Mouse (Mus musculus) limb, embryonic 12.5 days (tissue): ENCODE measurements around the gene Gm14325. TPM values are rescaled to one million over a fixed set of nuclear protein-coding genes. Genes with fewer than 3 reads are reported as not detected.
"Not testable (repeated sequence)": the region's sequence is repeated elsewhere in the genome, so short reads cannot be mapped to it uniquely, and the experiment has no call there.

ENCODE experiments used
- ATAC-seq: fragments of 200-750 bp; cut with Nextera tagmentation; 2 replicates; pipeline ENCODE4 v1.8.0; 2017; ENCODE audit warnings: low read depth, moderate TSS enrichment; ENCODE audit not compliant: insufficient number of reproducible peaks, insufficient read depth, low FRiP score, low TSS enrichment
- H3K27ac ChIP-seq: fragments of 300-500 bp; sonication (generic); 2 replicates; pipeline ENCODE4 v1.5.1; 2016; ENCODE audit warnings: mild to moderate bottlenecking, moderate library complexity
- H3K27me3 ChIP-seq: fragments of 300-500 bp; sonication (generic); 2 replicates; pipeline ENCODE4 v1.6.1; 2016; ENCODE audit warnings: mild to moderate bottlenecking, moderate library complexity
- H3K36me3 ChIP-seq: fragments of 300-500 bp; sonication (generic); 2 replicates; pipeline ENCODE4 v1.6.1; 2016; ENCODE audit warnings: mild to moderate bottlenecking, moderate library complexity
- H3K4me1 ChIP-seq: fragments of 300-500 bp; sonication (generic); replicated peaks from 2 replicates; pipeline ENCODE4 v1.6.1; 2016
- H3K4me2 ChIP-seq: fragments of 300-500 bp; sonication (generic); 2 replicates; pipeline ENCODE4 v1.6.1; 2016; ENCODE audit warnings: mild to moderate bottlenecking, moderate library complexity
- H3K4me3 ChIP-seq: fragments of 300-500 bp; sonication (generic); replicated peaks from 2 replicates; pipeline ENCODE4 v1.5.1; 2016; ENCODE audit warnings: mild to moderate bottlenecking
- H3K9ac ChIP-seq: fragments of 300-500 bp; sonication (generic); replicated peaks from 2 replicates; pipeline ENCODE4 v1.6.1; 2016; ENCODE audit warnings: mild to moderate bottlenecking, moderate library complexity
- H3K9me3 ChIP-seq: fragments of 300-500 bp; sonication (generic); 2 replicates; pipeline ENCODE4 v1.6.1; 2016; ENCODE audit warnings: mild to moderate bottlenecking, moderate library complexity
- WGBS: fragments of 180-500 bp; shearing (Covaris S2); methylation state at CpG from one replicate; pipeline ENCODE4 v1.1.7; 2016; 5-methylcytosine and 5-hydroxymethylcytosine counted together
- polyA plus RNA-seq: library from polyadenylated mRNA; unstranded; fragments of >200 nt; fragmentation: Nextera tagmentation; extraction: Ambion mirVana; gene quantifications from 2 replicates; pipeline ENCODE4 v1.2.1, GENCODE M21; 2016

The Gm14325 gene
- polyA plus RNA-seq = 31.1 and 33.6 TPM in 2 replicates

DNA sequence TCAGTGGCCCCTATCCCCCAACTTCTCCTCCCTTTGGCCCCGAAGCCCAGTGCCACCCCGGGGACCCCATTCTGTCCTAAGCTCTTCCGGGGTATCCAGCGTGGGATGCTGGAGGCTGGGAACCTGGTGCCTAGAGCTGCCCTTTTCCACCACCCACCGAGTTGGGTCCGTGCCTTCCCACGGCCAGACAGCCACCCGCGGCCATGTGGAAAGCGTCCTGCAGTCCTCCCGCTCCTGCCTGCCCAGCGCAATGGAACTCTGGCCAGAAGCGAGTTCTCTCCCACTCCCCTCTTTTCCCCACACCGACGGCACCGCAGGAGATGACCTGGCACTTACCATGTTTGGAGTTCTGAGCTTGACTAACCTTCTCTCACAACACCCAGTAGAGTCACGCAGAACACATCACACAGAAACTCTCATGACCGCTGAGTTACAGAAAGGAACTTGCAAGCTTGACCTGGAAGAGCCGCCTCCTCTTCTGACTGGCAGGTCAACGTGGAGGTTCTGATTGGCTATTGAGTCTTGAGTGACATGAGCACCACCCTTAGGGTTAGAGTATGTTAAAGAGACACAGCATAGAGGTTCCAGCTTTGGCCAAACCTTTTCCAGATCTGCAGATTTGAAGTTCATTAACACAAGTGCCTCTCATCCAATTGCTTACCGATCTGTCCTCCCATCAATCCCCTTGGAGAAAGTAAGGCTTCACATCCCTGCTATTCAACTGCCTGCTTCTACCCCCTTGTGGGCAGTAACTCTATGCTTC lies at the start of gene Gm14325:
TSS of gene Gm14325 (minus strand) at position 436 of the 763 bp plus-strand sequence.
- under 1% methylated on average over 18 of the region's 21 CpGs for WGBS
- not testable (repeated sequence) for H3K4me1 ChIP-seq, H3K27me3 ChIP-seq, H3K9me3 ChIP-seq, H3K36me3 ChIP-seq, ATAC-seq, H3K27ac ChIP-seq
- Histone ChIP-seq H3K4me3 (peak within 1 kb of the TSS; percentile 46), H3K9ac (peak within 1 kb of the TSS; percentile 52; the same call in 1 of the 2 replicates), H3K4me2 (peak within 1 kb of the TSS; percentile 45)

DNA sequence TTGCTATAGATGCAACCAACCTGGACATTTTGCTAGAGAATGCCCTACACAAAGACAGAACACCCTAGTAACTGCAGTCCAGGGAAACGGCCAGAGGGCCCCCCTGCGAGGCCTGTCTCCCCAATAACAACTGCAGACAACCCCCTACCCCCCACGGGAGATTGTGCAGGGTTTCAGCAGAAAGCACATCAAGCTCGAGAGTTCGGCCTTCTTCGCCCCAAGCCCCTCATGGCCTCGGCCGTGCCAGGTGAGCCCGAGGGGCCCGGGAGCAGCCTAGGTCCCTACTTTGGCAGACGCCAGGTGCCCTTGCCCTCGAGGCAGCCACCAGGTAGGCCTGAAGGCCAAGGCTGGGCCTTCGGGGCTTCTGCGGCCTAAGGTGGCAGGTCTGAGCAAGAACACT lies 47.6 kb upstream of the Gm14325 start:
- H3K27ac ChIP-seq, H3K36me3 ChIP-seq, H3K4me3 ChIP-seq, H3K4me1 ChIP-seq, ATAC-seq, H3K27me3 ChIP-seq, H3K9ac ChIP-seq, H3K4me2 ChIP-seq, H3K9me3 ChIP-seq: not testable (repeated sequence)
- 96% methylated on average over 14 of the region's 14 CpGs for WGBS

DNA sequence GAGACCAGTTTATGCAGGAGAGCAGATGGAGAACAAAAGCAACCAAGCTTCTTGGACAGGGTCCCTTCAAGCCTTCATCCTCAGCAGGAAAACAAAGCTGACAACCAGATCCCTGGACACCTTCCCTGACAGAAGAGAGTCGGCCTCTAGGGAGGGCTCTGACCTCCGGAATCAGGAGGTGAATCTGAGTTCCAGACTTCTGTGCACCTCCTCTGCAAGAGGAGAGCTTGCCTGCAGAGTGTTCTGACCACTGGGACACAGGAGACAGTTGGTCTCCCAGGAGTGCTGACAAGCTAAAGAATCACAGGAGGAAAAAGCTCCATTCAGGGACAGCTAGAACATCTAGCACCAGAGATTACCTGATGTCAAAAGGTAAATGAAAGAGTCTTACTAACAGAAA lies 22.1 kb upstream of the Gm14325 start:
- H3K9ac ChIP-seq, H3K4me2 ChIP-seq, H3K9me3 ChIP-seq, H3K4me1 ChIP-seq, H3K36me3 ChIP-seq, H3K27ac ChIP-seq, ATAC-seq, H3K27me3 ChIP-seq, H3K4me3 ChIP-seq: not testable (repeated sequence)
- 86% methylated on average over 2 of the region's 2 CpGs for WGBS

DNA sequence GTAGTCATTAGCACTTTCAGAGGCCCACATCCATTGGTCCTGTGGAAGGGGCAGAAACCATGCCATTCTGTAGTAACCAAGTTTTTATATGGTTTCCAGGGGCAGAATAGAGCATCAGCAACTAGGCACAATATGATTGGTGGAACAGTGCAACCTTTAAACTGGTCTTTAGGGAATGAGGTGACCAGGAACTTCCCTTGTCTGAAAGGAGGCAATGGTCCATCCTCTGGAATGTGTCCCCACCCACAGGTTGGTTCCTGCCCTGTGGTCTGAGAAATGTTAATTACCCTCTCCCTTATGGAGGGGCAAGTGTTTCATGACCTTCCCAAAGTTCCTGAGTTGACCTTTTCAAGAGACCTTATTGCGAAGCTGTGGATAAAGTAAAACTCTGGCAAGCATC lies 3.5 kb upstream of the Gm14325 start:
- not testable (repeated sequence) for ATAC-seq, H3K9me3 ChIP-seq, H3K27me3 ChIP-seq, H3K9ac ChIP-seq, H3K4me1 ChIP-seq, H3K36me3 ChIP-seq, H3K4me3 ChIP-seq, H3K27ac ChIP-seq, H3K4me2 ChIP-seq
- WGBS = 81% methylated on average over 1 of the region's 1 CpGs

DNA sequence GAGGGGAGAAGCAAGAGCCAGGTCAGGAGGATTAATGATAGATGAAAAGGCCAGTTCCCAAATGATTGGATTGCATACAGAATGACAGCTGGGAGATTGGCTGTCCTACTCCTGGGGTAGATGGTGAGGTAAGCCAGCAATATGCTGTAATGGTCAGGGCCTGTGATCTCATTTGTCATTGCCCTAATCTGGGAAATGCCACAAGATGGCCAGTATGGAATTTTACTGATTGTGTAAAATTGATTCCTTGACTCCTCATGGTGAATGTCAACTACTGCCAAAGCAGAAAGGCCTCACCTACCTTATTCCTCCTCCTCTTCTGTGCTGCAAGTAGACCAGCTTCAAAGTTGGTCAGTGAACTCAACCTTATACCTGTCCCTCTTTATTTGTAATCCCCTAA lies 3.4 kb downstream of the Gm14325 start:
- H3K9ac ChIP-seq, H3K27me3 ChIP-seq, H3K36me3 ChIP-seq, ATAC-seq, H3K4me1 ChIP-seq, H3K4me2 ChIP-seq, H3K27ac ChIP-seq, H3K4me3 ChIP-seq, H3K9me3 ChIP-seq: not testable (repeated sequence)

DNA sequence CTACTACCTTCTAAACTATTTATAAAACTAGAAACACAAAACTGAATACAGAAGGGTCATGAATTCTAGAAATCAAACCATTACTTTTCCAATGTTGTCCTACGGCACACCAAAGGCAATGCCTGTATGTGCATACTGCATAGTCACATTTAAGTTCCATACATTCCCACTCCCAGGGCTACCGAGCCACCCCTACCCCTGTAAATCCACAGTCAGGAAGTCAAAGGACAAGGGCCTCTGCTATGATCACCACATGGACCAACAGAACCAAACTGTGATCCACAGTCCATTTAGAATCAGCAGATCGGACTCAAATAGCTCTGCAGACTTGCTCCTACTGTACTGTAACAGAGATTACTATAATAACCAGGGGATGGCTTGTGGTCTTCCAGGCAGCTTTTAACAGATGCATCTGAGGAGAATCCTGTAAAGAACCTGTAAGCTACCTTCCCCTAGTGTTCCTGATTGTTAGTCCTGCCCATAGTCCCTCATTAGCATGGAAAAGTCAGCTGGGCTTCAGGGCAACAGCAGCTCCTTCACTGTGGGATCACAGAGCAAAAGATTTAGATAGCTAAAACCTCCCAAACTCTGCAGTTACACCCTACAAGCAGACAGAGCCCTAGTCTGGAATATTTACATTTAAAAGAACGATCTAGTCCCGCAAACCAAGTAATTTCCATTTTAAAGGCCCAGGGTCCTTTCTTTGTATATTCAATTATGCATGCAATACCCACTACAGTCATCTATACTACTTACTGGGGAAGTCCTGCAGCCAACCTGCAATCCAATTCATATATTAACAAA lies 4.2 kb downstream of the Gm14325 start:
- WGBS = 94% methylated on average over 5 of the region's 5 CpGs
- not testable (repeated sequence) for H3K4me1 ChIP-seq, H3K27me3 ChIP-seq, H3K4me2 ChIP-seq, H3K9me3 ChIP-seq, H3K36me3 ChIP-seq, H3K4me3 ChIP-seq, H3K9ac ChIP-seq, ATAC-seq, H3K27ac ChIP-seq

DNA sequence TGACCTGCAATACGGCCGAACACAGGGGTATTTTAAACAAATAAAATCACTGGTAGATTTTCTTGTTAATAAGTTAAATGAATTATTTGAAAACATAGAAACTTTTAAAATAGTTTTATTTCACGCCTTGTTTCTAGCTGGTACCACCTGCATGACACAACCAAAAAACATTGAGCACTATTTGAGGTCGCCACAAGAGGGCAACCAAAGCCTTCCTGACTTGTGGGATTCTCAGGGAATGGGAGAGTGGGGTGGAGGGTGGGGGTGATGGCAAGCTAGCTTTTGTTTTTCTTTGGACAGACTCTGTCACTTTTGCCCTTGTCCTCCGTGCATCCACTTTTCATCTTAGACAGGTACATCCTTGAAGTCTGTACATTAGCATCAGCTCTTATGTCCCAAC lies 18.2 kb downstream of the Gm14325 start:
- H3K36me3 ChIP-seq, H3K9me3 ChIP-seq, H3K4me1 ChIP-seq, ATAC-seq, H3K9ac ChIP-seq, H3K4me3 ChIP-seq, H3K4me2 ChIP-seq, H3K27me3 ChIP-seq, H3K27ac ChIP-seq: not testable (repeated sequence)
- 68% methylated on average over 2 of the region's 5 CpGs for WGBS

DNA sequence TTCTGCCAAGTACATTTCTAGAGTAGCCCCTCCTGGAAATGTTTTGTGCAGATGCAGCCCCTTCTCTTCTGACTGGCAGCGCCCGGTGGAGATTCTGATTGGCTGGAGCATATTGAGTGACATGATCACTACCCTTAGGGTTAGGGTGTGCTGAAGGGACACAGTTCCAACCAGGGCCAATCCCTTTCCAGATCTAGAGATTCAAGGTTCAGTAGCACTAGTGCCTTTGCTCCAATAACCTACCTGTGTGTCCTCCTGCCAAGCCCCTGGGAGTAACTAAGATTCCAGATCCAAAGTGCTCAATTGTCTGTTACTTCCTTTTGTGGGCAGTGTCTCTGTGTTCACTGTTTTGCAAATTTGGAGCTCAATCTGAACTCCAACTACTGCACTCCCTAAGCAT lies 34.0 kb downstream of the Gm14325 start:
- H3K4me1 ChIP-seq, H3K9ac ChIP-seq, ATAC-seq, H3K27ac ChIP-seq, H3K9me3 ChIP-seq, H3K4me2 ChIP-seq, H3K4me3 ChIP-seq, H3K36me3 ChIP-seq, H3K27me3 ChIP-seq: not testable (repeated sequence)
- no CpG with 5 or more reads among the region's 2 CpGs for WGBS

DNA sequence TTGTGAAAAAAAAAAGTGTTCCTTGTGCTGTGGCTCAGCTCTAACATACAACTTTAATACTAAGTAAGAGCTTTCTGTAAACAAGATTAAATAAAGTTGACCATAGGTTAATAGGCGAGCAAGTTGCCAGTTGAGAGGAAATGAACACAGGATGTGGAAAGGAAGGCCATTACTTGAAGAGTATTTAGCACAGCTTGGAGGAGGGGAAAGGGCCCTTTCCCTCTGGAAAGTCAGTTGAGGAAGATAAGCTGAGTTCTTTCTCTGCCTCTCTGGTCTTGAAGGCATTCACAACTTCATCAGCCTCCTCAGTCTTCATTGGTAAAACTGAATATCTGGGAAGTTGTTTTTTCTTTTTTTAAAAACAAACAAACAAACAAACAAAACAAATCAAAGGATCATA lies 52.8 kb downstream of the Gm14325 start:
- ATAC-seq, H3K36me3 ChIP-seq, H3K4me3 ChIP-seq, H3K9me3 ChIP-seq, H3K4me1 ChIP-seq, H3K9ac ChIP-seq, H3K4me2 ChIP-seq, H3K27me3 ChIP-seq, H3K27ac ChIP-seq: not testable (repeated sequence)
- WGBS = 62% methylated on average over 1 of the region's 1 CpGs

Other genes with a start within 250 kb of the Gm14325 start
- gene Gm14322, start 81.0 kb downstream of the Gm14325 start, polyA plus RNA-seq = 8.9 and 12.3 TPM in 2 replicates
- 2.6 TPM in 2 replicates for gene Gm14327, start 56.8 kb upstream of the Gm14325 start, polyA plus RNA-seq
- gene Zfp972, start 85.3 kb upstream of the Gm14325 start, polyA plus RNA-seq = 0.41 and 1.5 TPM in 2 replicates
- gene Gm14326, start 117.0 kb upstream of the Gm14325 start, polyA plus RNA-seq = 16.7 and 17.9 TPM in 2 replicates
- 10.8 and 12.6 TPM in 2 replicates for gene Zfp971, start 182.9 kb upstream of the Gm14325 start, polyA plus RNA-seq
- 17.5 and 18.5 TPM in 2 replicates for gene Zfp931, start 238.1 kb upstream of the Gm14325 start, polyA plus RNA-seq